Mouse (Mus musculus) heart, embryonic 14.5 days (tissue): ENCODE measurements around the gene Zbtb16. TPM values are rescaled to one million over a fixed set of nuclear protein-coding genes. Genes with fewer than 3 reads are reported as not detected.

Experiments
- ATAC-seq: fragments of 200-750 bp; cut with Nextera tagmentation; 2 replicates; pipeline ENCODE4 v1.8.0; 2017; ENCODE audit warnings: low read depth, moderate TSS enrichment; ENCODE audit not compliant: insufficient number of reproducible peaks, insufficient read depth, low FRiP score
- H3K27ac ChIP-seq, 2 experiments: fragments of 200-500 bp in 1 of 2; fragments of 300-500 bp in 1 of 2; sonication (generic) in 1 of 2; replicated peaks in 1 of 2; 2 replicates each; pipeline ENCODE4 v1.5.1; 2012 to 2014; ENCODE audit warnings: low read depth in 2 of 2, low read length in 2 of 2, control low read depth in 1 of 2, mild to moderate bottlenecking in 1 of 2, mixed read lengths in 1 of 2; ENCODE audit not compliant: control insufficient read depth in 1 of 2, insufficient read depth in 1 of 2
- H3K27me3 ChIP-seq: fragments of 300-500 bp; sonication (generic); 2 replicates; pipeline ENCODE4 v1.6.1; 2014; ENCODE audit warnings: mild to moderate bottlenecking, low read length, control low read depth; ENCODE audit not compliant: control insufficient read depth, insufficient read depth
- H3K36me3 ChIP-seq: fragments of 300-500 bp; sonication (generic); 2 replicates; pipeline ENCODE4 v1.6.1; 2014; ENCODE audit warnings: mild to moderate bottlenecking, control low read depth, low read length, mixed read lengths; ENCODE audit not compliant: control insufficient read depth, insufficient read depth
- H3K4me1 ChIP-seq, 2 experiments: fragments of 200-500 bp in 1 of 2; fragments of 300-500 bp in 1 of 2; sonication (generic) in 1 of 2; 2 replicates each; pipeline ENCODE4 v1.6.1; 2012 to 2014; ENCODE audit warnings: low read length in 2 of 2, control low read depth in 1 of 2, mixed read lengths in 1 of 2; ENCODE audit not compliant: control insufficient read depth in 2 of 2, insufficient read depth in 2 of 2
- H3K4me2 ChIP-seq: fragments of 300-500 bp; sonication (generic); 2 replicates; pipeline ENCODE4 v1.6.1; 2014; ENCODE audit warnings: mild to moderate bottlenecking, low read length
- H3K4me3 ChIP-seq, 2 experiments: fragments of 200-500 bp in 1 of 2; fragments of 300-500 bp in 1 of 2; sonication (generic) in 1 of 2; 2 replicates each; pipeline ENCODE4 v1.5.1; 2012 to 2014; ENCODE audit warnings: low read length in 2 of 2, mild to moderate bottlenecking in 2 of 2, control low read depth in 1 of 2, low read depth in 1 of 2, moderate library complexity in 1 of 2; ENCODE audit not compliant: control insufficient read depth in 1 of 2, insufficient read depth in 1 of 2
- H3K9ac ChIP-seq: fragments of 300-500 bp; sonication (generic); 2 replicates; pipeline ENCODE4 v1.6.1; 2014; ENCODE audit warnings: mild to moderate bottlenecking, low read length
- H3K9me3 ChIP-seq: fragments of 300-500 bp; sonication (generic); 2 replicates; pipeline ENCODE4 v1.6.1; 2016; ENCODE audit warnings: low read length, control low read depth; ENCODE audit not compliant: control insufficient read depth
- WGBS: fragments of 180-500 bp; shearing (Covaris S2); extraction: QIAGEN DNeasy Blood & Tissue Kit; methylation state at CpG from one replicate; pipeline ENCODE4 v1.1.7; 2014; 5-methylcytosine and 5-hydroxymethylcytosine counted together
- polyA plus RNA-seq: library from polyadenylated mRNA; unstranded; fragments of >200 nt; fragmentation: Nextera tagmentation; extraction: Ambion mirVana; gene quantifications from 2 replicates; pipeline ENCODE4 v1.2.1, GENCODE M21; 2014

The Zbtb16 gene
- polyA plus RNA-seq, 1 experiment from 2014 or later, result 2.1 TPM

- Histone ChIP-seq H3K9me3 (no peaks in the 10 kb centered on the region), H3K4me2 (no peak overlapping the region), H3K36me3 (no peaks in the 10 kb centered on the region), H3K4me3 (no peak overlapping the region), H3K9ac (no peak overlapping the region), H3K27me3 (no peaks in the 10 kb centered on the region), H3K4me1 (no peaks in the 10 kb centered on the region; a peak in 1 of 4 replicates), H3K27ac (no peak overlapping the region)
- no peak for ATAC-seq
- WGBS, result 63% methylated on average over 4 of the region's 4 CpGs
These were observed 226.3 kb downstream of the Zbtb16 start for GRCm38 (mm10) chr9:48609734-48610133.

- H3K4me1 ChIP-seq, result no peaks in the 10 kb centered on the region; a peak in 1 of 4 replicates
- no peak overlapping the region for H3K4me2 ChIP-seq
- no peak overlapping the region for H3K4me3 ChIP-seq
- no peaks in the 10 kb centered on the region for H3K36me3 ChIP-seq
- no peak overlapping the region for H3K27ac ChIP-seq
- 72% methylated on average over 7 of the region's 7 CpGs for WGBS
- H3K9ac ChIP-seq, result no peak overlapping the region
- no peaks in the 10 kb centered on the region for H3K27me3 ChIP-seq
- no peaks in the 10 kb centered on the region for H3K9me3 ChIP-seq
- ATAC-seq, result no peak
These were observed 228.6 kb downstream of the Zbtb16 start for GRCm38 (mm10) chr9:48607417-48607816.

- Histone ChIP-seq H3K4me2 (no peak overlapping the region), H3K9me3 (no peaks in the 10 kb centered on the region), H3K4me3 (no peak overlapping the region), H3K27me3 (no peaks in the 10 kb centered on the region), H3K9ac (no peak overlapping the region), H3K4me1 (no peaks in the 10 kb centered on the region; a peak in 1 of 4 replicates), H3K36me3 (no peaks in the 10 kb centered on the region), H3K27ac (no peak overlapping the region)
- WGBS, result 84% methylated on average over 7 of the region's 7 CpGs
- ATAC-seq, result no peak
These were observed 229.9 kb downstream of the Zbtb16 start for GRCm38 (mm10) chr9:48606171-48606570.

- ATAC-seq, result no peak
- 80% methylated on average over 5 of the region's 5 CpGs for WGBS
These were observed 230.3 kb downstream of the Zbtb16 start for GRCm38 (mm10) chr9:48605697-48606096.

GRCm38 (mm10) chr9:48604939-48605598, 231.0 kb downstream of the Zbtb16 start, which contains the start of gene Nnmt:
Gene Nnmt, minus strand, starts transcription at chr9:48605153.
- WGBS, result 31% methylated on average over 8 of the region's 8 CpGs
- H3K4me2 ChIP-seq, result peak within 1 kb of the TSS; percentile 1; the same call in 1 of the 2 replicates
- H3K27me3 ChIP-seq, result no peaks in the 10 kb centered on the region
- ATAC-seq, result no peak
- peak within 1 kb of the TSS; percentile 7 to 61; a peak in 1 of 4 replicates for H3K27ac ChIP-seq
- no peaks in the 10 kb centered on the region for H3K36me3 ChIP-seq
- H3K4me1 ChIP-seq, result no peaks in the 10 kb centered on the region; a peak in 1 of 4 replicates
- no peak within 1 kb of the TSS for H3K4me3 ChIP-seq
- no peak within 1 kb of the TSS for H3K9ac ChIP-seq
- no peaks in the 10 kb centered on the region for H3K9me3 ChIP-seq

More at GRCm38 (mm10) chr9:48605697-48606096, 230.3 kb downstream of the Zbtb16 start:
- Histone ChIP-seq H3K4me2 (no peak overlapping the region), H3K9ac (no peak overlapping the region), H3K4me1 (no peaks in the 10 kb centered on the region; a peak in 1 of 4 replicates), H3K4me3 (no peak overlapping the region), H3K36me3 (no peaks in the 10 kb centered on the region), H3K27ac (no peak overlapping the region), H3K9me3 (no peaks in the 10 kb centered on the region), H3K27me3 (no peaks in the 10 kb centered on the region)

Other genes starting within 250 kb of the Zbtb16 start
- gene Nnmt, start 231.1 kb downstream of the Zbtb16 start, polyA plus RNA-seq, result 4.1 and 4.4 TPM in 2 replicates
- 0.85 and 2.6 TPM in 2 replicates for gene Htr3a, start 74.9 kb upstream of the Zbtb16 start, polyA plus RNA-seq
- 0.22 TPM in 1 of 2 replicates, not detected in the other for gene Htr3b, start 128.8 kb upstream of the Zbtb16 start, polyA plus RNA-seq
- 116 and 152 TPM in 2 replicates for gene Usp28, start 149.2 kb upstream of the Zbtb16 start, polyA plus RNA-seq
- 24.9 and 26.0 TPM in 2 replicates for gene Zw10, start 219.4 kb upstream of the Zbtb16 start, polyA plus RNA-seq
- gene Tmprss5, start 245.0 kb upstream of the Zbtb16 start, polyA plus RNA-seq, result 0.20 TPM in 1 of 2 replicates, not detected in the other